Mouse (Mus musculus): ENCODE measurements at regions not wholly inside any gene's neighbourhood (a gene's known extent, or its start where the extent isn't known, plus 50 kb on each side); places are given as distances from the start of the nearest gene placed in this dataset.

DNA sequence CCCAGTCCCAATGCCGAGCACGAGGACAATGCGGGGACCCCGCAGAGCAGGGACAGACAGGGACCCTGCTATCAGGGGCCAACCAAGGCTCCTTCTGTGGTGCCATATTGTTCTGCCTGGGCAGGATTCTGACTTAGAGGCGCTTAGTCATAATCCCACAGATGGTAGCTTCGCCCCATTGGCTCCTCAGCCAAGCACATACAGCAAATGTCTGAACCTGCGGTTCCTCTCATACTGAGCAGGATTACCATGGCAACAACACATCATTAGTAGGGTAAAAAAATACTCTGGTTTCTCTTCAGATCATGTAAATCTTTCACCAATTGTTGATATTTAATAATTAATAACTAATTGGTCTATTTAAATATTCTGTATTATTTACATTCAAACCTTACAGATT lies 2140.3 kb upstream of the Cdh20 start:
- peak; percentile 94 for DNase-seq

DNA sequence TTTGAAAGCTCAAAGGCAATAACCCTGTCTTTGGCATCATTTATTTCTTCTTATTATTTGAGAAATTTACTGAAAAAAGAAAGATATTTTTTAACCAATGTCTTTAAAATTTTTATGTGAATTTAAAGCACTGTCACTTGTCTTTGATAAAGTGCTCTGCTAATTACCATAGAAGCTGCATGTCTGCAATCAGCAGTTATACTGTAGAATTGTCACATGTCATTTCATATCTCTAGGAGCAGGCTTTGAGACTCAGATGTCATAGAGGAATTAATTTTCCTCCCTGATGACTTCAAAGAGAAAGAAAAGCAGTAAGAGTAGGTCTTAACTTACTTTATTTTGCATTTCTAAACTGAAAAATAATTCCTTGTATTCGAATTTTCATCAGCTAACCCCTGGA lies 2123.9 kb upstream of the Cdh20 start:
- DNase-seq, result no peak

DNA sequence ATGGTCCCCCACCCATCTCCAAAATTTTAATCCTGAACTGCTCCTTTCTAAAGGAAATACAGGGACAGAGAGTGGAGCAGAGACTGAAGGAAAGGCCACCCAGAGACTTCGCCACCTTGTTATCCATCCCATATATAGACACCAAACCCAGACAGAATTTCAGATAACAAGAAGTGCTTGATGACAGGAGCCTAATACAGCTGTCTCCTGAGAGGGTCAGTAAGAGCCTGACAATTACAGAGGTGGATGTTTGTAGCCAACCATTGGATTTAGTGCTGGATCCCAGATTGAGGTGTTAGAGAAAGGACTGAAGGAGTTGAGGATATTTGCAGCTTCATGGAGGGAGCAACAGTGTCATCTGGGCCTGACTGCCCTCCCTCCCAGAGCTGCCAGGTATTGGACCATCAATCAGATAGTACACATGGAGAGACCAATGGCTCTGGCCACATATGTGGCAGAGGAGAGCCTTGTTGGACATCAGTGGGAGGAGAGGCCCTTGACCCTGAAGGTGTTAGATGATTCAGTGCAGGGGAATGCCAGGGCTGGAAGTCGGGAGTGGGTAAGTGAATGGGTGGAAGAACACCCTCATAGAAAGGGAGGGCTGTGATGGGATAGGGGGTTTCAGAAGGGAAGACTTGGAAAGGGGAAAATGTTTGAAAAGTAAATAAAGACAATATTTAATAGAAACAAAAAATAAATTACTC lies 2080.8 kb upstream of the Cdh20 start:
- DNase-seq, result no peak

DNA sequence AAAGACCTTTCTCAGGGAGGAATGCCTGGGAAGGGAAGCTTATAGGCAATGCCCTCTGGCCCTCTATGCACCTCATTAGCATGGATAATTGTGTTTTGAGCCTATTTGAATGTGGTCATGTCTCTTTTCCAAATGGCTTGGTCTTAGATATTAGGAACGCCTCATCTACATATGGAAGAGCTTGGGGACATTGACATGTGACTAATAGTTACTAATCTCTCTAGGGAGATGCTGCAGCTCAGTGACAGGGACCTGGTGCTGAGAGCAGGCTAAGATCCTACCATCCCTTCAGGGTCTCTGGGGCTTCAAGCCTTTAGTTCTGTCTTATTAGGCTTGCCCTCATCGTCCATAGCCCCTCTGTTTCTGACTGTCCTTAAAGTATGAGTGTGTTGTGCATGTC lies 2051.9 kb upstream of the Cdh20 start:
- DNase-seq, result no peak

DNA sequence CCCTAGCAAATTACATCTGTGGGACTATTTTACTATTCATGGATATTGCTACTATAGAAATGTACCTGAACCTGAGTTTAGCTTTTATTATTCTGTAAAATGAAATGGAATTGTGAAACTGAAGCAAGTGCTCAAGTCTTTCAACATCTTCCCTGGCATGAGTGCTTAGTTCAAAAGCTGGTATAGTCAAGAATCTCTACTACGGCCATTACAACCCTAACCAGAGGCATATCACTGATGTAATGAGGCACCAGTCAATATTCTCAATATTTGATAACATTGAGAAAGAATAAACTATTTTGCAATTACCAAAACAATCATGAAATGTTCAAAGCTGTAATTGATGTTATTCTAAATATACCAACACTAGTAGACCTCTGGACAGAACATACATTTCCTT lies 2034.3 kb upstream of the Cdh20 start:
- no peak for DNase-seq

DNA sequence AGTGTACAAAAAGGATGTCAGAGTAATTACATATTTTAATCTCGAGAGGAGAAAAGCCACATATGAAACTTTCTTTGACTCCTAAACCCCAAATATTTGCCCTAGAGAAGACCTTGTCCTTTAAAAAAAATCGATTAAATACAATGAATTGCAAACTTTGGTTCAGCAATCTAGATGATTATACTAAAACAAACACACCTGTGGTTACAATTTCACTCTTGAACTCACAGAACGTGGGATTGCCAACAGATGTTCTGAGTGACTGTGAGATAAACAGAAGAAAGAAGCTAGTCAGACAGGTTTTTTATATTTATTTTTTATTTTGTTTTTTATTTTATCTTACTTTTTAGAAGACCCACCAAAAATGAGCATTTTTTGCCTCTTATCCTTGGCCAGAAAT lies 2032.9 kb upstream of the Cdh20 start:
- no peak for DNase-seq

DNA sequence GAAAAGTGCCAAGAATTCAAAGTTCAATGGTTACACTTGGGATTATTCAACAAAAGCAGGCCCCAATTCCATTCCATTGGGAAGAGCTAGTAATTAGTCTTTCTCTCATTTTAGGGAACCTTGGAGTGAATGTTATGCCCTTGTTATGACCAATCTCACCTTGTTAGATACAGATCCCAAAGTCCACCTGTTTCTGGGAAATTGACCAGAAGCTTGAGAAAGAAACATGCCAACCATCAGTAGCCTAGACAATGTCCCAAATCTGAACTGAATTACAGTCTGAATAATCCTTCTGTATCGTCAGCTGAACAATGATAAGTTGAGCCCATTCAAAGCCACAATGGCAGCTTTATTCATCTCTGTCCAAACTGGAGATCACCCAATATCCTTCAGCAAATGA lies 2010.4 kb upstream of the Cdh20 start:
- no peak for DNase-seq
